Mouse (Mus musculus) bone marrow, adult 2 months (tissue): ENCODE measurements at regions not wholly inside any gene's neighbourhood (a gene's known extent, or its start where the extent isn't known, plus 50 kb on each side); places are given as distances from the start of the nearest gene placed in this dataset.

ENCODE experiments used
- CTCF ChIP-seq: fragments of 200-500 bp; IDR thresholded peaks from 2 replicates; pipeline ENCODE4 v1.5.1; 2011; ENCODE audit warnings: low read length, control low read depth; ENCODE audit not compliant: control insufficient read depth, insufficient read depth
- POLR2A ChIP-seq: fragments of 200-500 bp; IDR thresholded peaks from 2 replicates; pipeline ENCODE4 v1.6.1; 2011; ENCODE audit warnings: low read depth, mild to moderate bottlenecking, control low read depth, low read length, borderline replicate concordance; ENCODE audit not compliant: control insufficient read depth

GRCm38 (mm10) chr11:52601196-52601595, 163.2 kb upstream of the Fstl4 start:
- TF ChIP-seq POLR2A (no peak), CTCF (no peak)
